Mouse (Mus musculus) adrenal gland, adult (tissue): ENCODE data around the gene Btbd35f7.
"Not testable (repeated sequence)": the region's sequence is repeated elsewhere in the genome, so short reads cannot be mapped to it uniquely, and the experiment has no call there.

Experiments
- DNase-seq, 2 experiments: peaks; one replicate each; pipeline ENCODE4 v3.0.0; 2022 to 2023; ENCODE audit warnings: low spot score in 1 of 2; ENCODE audit not compliant: inconsistent age in 2 of 2

Btbd35f7 gene

DNA sequence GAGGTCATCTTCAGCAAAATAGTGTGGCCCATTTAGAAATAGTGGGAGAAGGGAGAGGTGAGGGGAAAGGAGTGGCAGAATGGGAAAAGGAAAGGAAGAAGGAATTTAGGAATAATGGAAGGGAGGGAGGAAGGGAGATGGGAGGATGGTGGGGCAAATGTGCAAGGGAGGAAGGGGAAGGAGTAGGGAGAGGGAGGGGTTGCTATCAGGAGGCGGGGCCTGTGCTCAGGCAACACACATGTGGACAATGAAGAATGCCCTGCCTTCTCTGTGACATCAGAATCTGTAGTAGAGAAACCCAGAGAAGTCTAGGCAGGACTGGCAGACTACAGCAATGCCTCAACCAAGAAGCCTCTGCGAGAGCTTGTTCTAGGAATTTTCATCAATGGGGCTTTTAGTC lies at the start of gene Btbd35f7:
Gene Btbd35f7 (plus strand): TSS at position 301 of the 400 bp plus-strand sequence.
- DNase-seq: not testable (repeated sequence)
